Mouse (Mus musculus) right cerebral cortex, postnatal 36 days (tissue): Measurements from ENCODE around the gene 2300009A05Rik.

Experiments
- DNase-seq, 2 experiments: peaks; one replicate each; pipeline ENCODE4 v3.0.0; 2022; ENCODE audit warnings: low spot score in 2 of 2, mixed read lengths in 1 of 2

Gene 2300009A05Rik

DNA sequence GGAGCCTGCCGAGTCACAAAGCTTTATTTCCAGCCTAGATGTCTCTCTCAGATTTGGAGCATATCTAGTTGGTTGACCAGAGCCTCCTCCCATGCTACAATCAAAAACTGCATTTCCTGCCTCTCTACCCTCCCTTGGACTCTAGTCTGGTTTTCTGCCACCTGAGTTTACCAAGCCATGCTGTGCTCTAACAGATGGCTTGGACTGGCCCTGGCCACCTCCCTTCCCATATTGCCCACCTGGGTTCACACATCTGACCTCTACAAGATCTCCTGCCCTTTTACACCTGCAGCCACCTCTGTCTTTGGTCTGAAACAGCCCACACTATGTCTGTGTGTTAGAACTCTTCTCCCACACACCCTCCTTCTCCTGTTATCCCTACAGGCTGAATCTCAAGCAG, 50.9 kb downstream of the 2300009A05Rik start:
- no peak for DNase-seq

DNA sequence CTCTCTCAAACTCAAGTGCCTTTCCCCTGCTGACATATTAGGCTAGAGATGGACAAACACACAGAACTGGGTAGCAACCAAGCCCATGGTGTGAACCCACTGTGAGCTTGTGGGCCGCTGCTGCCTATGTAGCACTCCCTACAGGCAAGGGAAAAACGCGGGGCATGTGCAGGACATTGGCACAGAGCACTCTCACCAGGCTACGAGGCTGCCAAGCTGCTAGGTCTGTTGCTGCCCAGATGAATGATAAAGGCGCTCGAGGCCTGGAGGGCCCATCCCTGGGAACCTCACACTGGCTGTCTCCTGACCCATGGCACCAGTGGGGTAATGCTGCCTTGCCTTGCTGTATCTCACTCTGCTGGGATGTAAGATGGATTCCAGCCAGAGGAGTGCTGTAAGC, 53.0 kb downstream of the 2300009A05Rik start:
- no peak for DNase-seq
